Mouse (Mus musculus): ENCODE measurements around the gene Sesn1. TPM values are rescaled to one million over a fixed set of nuclear protein-coding genes. Genes with fewer than 3 reads are reported as not detected.

The Sesn1 gene
- polyA plus RNA-seq (2011; ENCODE audit: insufficient read depth, insufficient read length, low read depth, missing spikeins): 16.2 and 19.9 TPM in 2 replicates

- Histone ChIP-seq H3K4me1 (ENCODE audit: control insufficient read depth, insufficient read depth, low read length) (no peaks in the 10 kb centered on the region), H3K4me3 (ENCODE audit: low read depth, low read length) (peak within 1 kb of the TSS; percentile 93), H3K27me3 (ENCODE audit: control insufficient read depth, insufficient read depth, low read length, poor library complexity, severe bottlenecking) (no peaks in the 10 kb centered on the region), H3K9ac (ENCODE audit: low read depth, poor library complexity, severe bottlenecking) (peak within 1 kb of the TSS; percentile 71), H3K27ac (ENCODE audit: insufficient read depth, low read length) (peak within 1 kb of the TSS; percentile 27; the same call in 1 of the 2 replicates), H3K9me3 (replicated peaks; ENCODE audit: control insufficient read depth, insufficient read depth, low read length, poor library complexity, severe bottlenecking) (peaks cover 8% of the 10 kb centered on the region), H3K36me3 (ENCODE audit: control insufficient read depth, insufficient read depth, low read length, poor library complexity, severe bottlenecking) (no peaks in the 10 kb centered on the region)
- no peak for TF ChIP-seq EP300 (IDR thresholded peaks at IDR 0.05; ENCODE audit: insufficient read depth, low read depth, low read length)
- TF ChIP-seq POLR2A (IDR thresholded peaks at IDR 0.05; ENCODE audit: insufficient read depth, low read length): no peak
- no peak for TF ChIP-seq CTCF (IDR thresholded peaks at IDR 0.05; ENCODE audit: low read depth, low read length)
These were observed at the start of gene Sesn1, which contains the start of gene Cep57l1 for GRCm38 (mm10) chr10:41809771-41810563. Gene Sesn1 (plus strand): TSS chr10:41809935. Gene Cep57l1 (minus strand): TSS chr10:41809871.

- no peak overlapping the region for H3K9ac ChIP-seq (ENCODE audit: low read depth, poor library complexity, severe bottlenecking)
- TF ChIP-seq POLR2A (IDR thresholded peaks at IDR 0.05; ENCODE audit: insufficient read depth, low read length) (no peak), EP300 (IDR thresholded peaks at IDR 0.05; ENCODE audit: insufficient read depth, low read depth, low read length) (peak; percentile 66)
- no peaks in the 10 kb centered on the region for H3K36me3 ChIP-seq (ENCODE audit: control insufficient read depth, insufficient read depth, low read length, poor library complexity, severe bottlenecking)
- no peaks in the 10 kb centered on the region for H3K9me3 ChIP-seq (replicated peaks; ENCODE audit: control insufficient read depth, insufficient read depth, low read length, poor library complexity, severe bottlenecking)
- peak overlapping the region; percentile 7; the same call in 1 of the 2 replicates for H3K27ac ChIP-seq (ENCODE audit: insufficient read depth, low read length)
- peaks cover 5% of the 10 kb centered on the region for H3K4me1 ChIP-seq (ENCODE audit: control insufficient read depth, insufficient read depth, low read length)
- no peak overlapping the region for H3K4me3 ChIP-seq (ENCODE audit: low read depth, low read length)
- no peaks in the 10 kb centered on the region for H3K27me3 ChIP-seq (ENCODE audit: control insufficient read depth, insufficient read depth, low read length, poor library complexity, severe bottlenecking)
These were observed 48.9 kb upstream of the Sesn1 start for GRCm38 (mm10) chr10:41760866-41761265.

GRCm38 (mm10) chr10:41763741-41764385, 45.9 kb upstream of the Sesn1 start:
- peaks cover 5% of the 10 kb centered on the region for H3K4me1 ChIP-seq (ENCODE audit: control insufficient read depth, insufficient read depth, low read length)
- H3K36me3 ChIP-seq (ENCODE audit: control insufficient read depth, insufficient read depth, low read length, poor library complexity, severe bottlenecking): no peaks in the 10 kb centered on the region
- H3K4me3 ChIP-seq (ENCODE audit: low read depth, low read length): no peak overlapping the region
- no peaks in the 10 kb centered on the region for H3K27me3 ChIP-seq (ENCODE audit: control insufficient read depth, insufficient read depth, low read length, poor library complexity, severe bottlenecking)
- H3K9ac ChIP-seq (ENCODE audit: low read depth, poor library complexity, severe bottlenecking): no peak overlapping the region
- peak overlapping the region; percentile 51; the same call in 1 of the 2 replicates for H3K27ac ChIP-seq (ENCODE audit: insufficient read depth, low read length)
- no peaks in the 10 kb centered on the region for H3K9me3 ChIP-seq (replicated peaks; ENCODE audit: control insufficient read depth, insufficient read depth, low read length, poor library complexity, severe bottlenecking)
- no peak for TF ChIP-seq CTCF (IDR thresholded peaks at IDR 0.05; ENCODE audit: low read depth, low read length)
- TF ChIP-seq POLR2A (IDR thresholded peaks at IDR 0.05; ENCODE audit: insufficient read depth, low read length): no peak
- no peak for TF ChIP-seq EP300 (IDR thresholded peaks at IDR 0.05; ENCODE audit: insufficient read depth, low read depth, low read length)

GRCm38 (mm10) chr10:41765586-41765985, 44.1 kb upstream of the Sesn1 start:
- TF ChIP-seq POLR2A (IDR thresholded peaks at IDR 0.05; ENCODE audit: insufficient read depth, low read length): no peak
- TF ChIP-seq EP300 (IDR thresholded peaks at IDR 0.05; ENCODE audit: insufficient read depth, low read depth, low read length): no peak
- no peak for TF ChIP-seq CTCF (IDR thresholded peaks at IDR 0.05; ENCODE audit: low read depth, low read length)
- no peak overlapping the region for H3K27ac ChIP-seq (ENCODE audit: insufficient read depth, low read length)
- no peak overlapping the region for H3K9ac ChIP-seq (ENCODE audit: low read depth, poor library complexity, severe bottlenecking)
- H3K9me3 ChIP-seq (replicated peaks; ENCODE audit: control insufficient read depth, insufficient read depth, low read length, poor library complexity, severe bottlenecking): no peaks in the 10 kb centered on the region
- no peaks in the 10 kb centered on the region for H3K36me3 ChIP-seq (ENCODE audit: control insufficient read depth, insufficient read depth, low read length, poor library complexity, severe bottlenecking)
- no peaks in the 10 kb centered on the region for H3K27me3 ChIP-seq (ENCODE audit: control insufficient read depth, insufficient read depth, low read length, poor library complexity, severe bottlenecking)
- H3K4me1 ChIP-seq (ENCODE audit: control insufficient read depth, insufficient read depth, low read length): peaks cover 5% of the 10 kb centered on the region
- no peak overlapping the region for H3K4me3 ChIP-seq (ENCODE audit: low read depth, low read length)

- Histone ChIP-seq H3K27me3 (ENCODE audit: control insufficient read depth, insufficient read depth, low read length, poor library complexity, severe bottlenecking) (no peaks in the 10 kb centered on the region), H3K27ac (ENCODE audit: insufficient read depth, low read length) (no peak overlapping the region), H3K4me1 (ENCODE audit: control insufficient read depth, insufficient read depth, low read length) (peaks cover 2% of the 10 kb centered on the region), H3K9me3 (replicated peaks; ENCODE audit: control insufficient read depth, insufficient read depth, low read length, poor library complexity, severe bottlenecking) (no peaks in the 10 kb centered on the region), H3K36me3 (ENCODE audit: control insufficient read depth, insufficient read depth, low read length, poor library complexity, severe bottlenecking) (no peaks in the 10 kb centered on the region), H3K4me3 (ENCODE audit: low read depth, low read length) (no peak overlapping the region), H3K9ac (ENCODE audit: low read depth, poor library complexity, severe bottlenecking) (no peak overlapping the region)
- TF ChIP-seq EP300 (IDR thresholded peaks at IDR 0.05; ENCODE audit: insufficient read depth, low read depth, low read length) (no peak), CTCF (IDR thresholded peaks at IDR 0.05; ENCODE audit: low read depth, low read length) (no peak), POLR2A (IDR thresholded peaks at IDR 0.05; ENCODE audit: insufficient read depth, low read length) (no peak)
These were observed 43.5 kb upstream of the Sesn1 start for GRCm38 (mm10) chr10:41766280-41766679.

- Histone ChIP-seq H3K4me3 (ENCODE audit: low read depth, low read length) (no peak overlapping the region), H3K4me1 (ENCODE audit: control insufficient read depth, insufficient read depth, low read length) (peaks cover 2% of the 10 kb centered on the region), H3K27ac (ENCODE audit: insufficient read depth, low read length) (no peak overlapping the region), H3K36me3 (ENCODE audit: control insufficient read depth, insufficient read depth, low read length, poor library complexity, severe bottlenecking) (no peaks in the 10 kb centered on the region), H3K27me3 (ENCODE audit: control insufficient read depth, insufficient read depth, low read length, poor library complexity, severe bottlenecking) (no peaks in the 10 kb centered on the region), H3K9ac (ENCODE audit: low read depth, poor library complexity, severe bottlenecking) (no peak overlapping the region), H3K9me3 (replicated peaks; ENCODE audit: control insufficient read depth, insufficient read depth, low read length, poor library complexity, severe bottlenecking) (no peaks in the 10 kb centered on the region)
- TF ChIP-seq POLR2A (IDR thresholded peaks at IDR 0.05; ENCODE audit: insufficient read depth, low read length): no peak
- no peak for TF ChIP-seq EP300 (IDR thresholded peaks at IDR 0.05; ENCODE audit: insufficient read depth, low read depth, low read length)
- no peak for TF ChIP-seq CTCF (IDR thresholded peaks at IDR 0.05; ENCODE audit: low read depth, low read length)
These were observed 42.5 kb upstream of the Sesn1 start for GRCm38 (mm10) chr10:41767254-41767653.
